Mouse (Mus musculus) hindbrain, embryonic 12.5 days (tissue): Measurements from ENCODE around the gene Bean1. TPM values are rescaled to one million over a fixed set of nuclear protein-coding genes. Genes with fewer than 3 reads are reported as not detected.

ENCODE experiments used
- ATAC-seq: fragments of 200-750 bp; cut with Nextera tagmentation; 2 replicates; pipeline ENCODE4 v1.8.0; 2017; ENCODE audit warnings: moderate TSS enrichment; ENCODE audit not compliant: low FRiP score
- H3K27ac ChIP-seq: fragments of 300-500 bp; sonication (generic); 2 replicates; pipeline ENCODE4 v1.5.1; 2016; ENCODE audit warnings: mild to moderate bottlenecking
- H3K27me3 ChIP-seq: fragments of 300-500 bp; sonication (generic); 2 replicates; pipeline ENCODE4 v1.6.1; 2016; ENCODE audit warnings: mild to moderate bottlenecking
- H3K36me3 ChIP-seq: fragments of 300-500 bp; sonication (generic); 2 replicates; pipeline ENCODE4 v1.6.1; 2016; ENCODE audit warnings: mild to moderate bottlenecking
- H3K4me1 ChIP-seq: fragments of 300-500 bp; sonication (generic); 2 replicates; pipeline ENCODE4 v1.6.1; 2016
- H3K4me2 ChIP-seq: fragments of 300-500 bp; sonication (generic); replicated peaks from 2 replicates; pipeline ENCODE4 v1.6.1; 2016; ENCODE audit warnings: mild to moderate bottlenecking
- H3K4me3 ChIP-seq: fragments of 300-500 bp; sonication (generic); 2 replicates; pipeline ENCODE4 v1.5.1; 2016; ENCODE audit warnings: mild to moderate bottlenecking
- H3K9ac ChIP-seq: fragments of 300-500 bp; sonication (generic); 2 replicates; pipeline ENCODE4 v1.6.1; 2016; ENCODE audit warnings: mild to moderate bottlenecking, moderate library complexity
- H3K9me3 ChIP-seq: fragments of 300-500 bp; sonication (generic); replicated peaks from 2 replicates; pipeline ENCODE4 v1.6.1; 2016; ENCODE audit warnings: mild to moderate bottlenecking
- WGBS: fragments of 180-500 bp; shearing (Covaris S2); methylation state at CpG from one replicate; pipeline ENCODE4 v1.1.7; 2016; 5-methylcytosine and 5-hydroxymethylcytosine counted together
- polyA plus RNA-seq: library from polyadenylated mRNA; unstranded; fragments of >200 nt; fragmentation: Nextera tagmentation; extraction: Ambion mirVana; gene quantifications from 2 replicates; pipeline ENCODE4 v1.2.1, GENCODE M21; 2016

Gene Bean1
- polyA plus RNA-seq, 1 experiment from 2014 or later, result 2.6 TPM

DNA sequence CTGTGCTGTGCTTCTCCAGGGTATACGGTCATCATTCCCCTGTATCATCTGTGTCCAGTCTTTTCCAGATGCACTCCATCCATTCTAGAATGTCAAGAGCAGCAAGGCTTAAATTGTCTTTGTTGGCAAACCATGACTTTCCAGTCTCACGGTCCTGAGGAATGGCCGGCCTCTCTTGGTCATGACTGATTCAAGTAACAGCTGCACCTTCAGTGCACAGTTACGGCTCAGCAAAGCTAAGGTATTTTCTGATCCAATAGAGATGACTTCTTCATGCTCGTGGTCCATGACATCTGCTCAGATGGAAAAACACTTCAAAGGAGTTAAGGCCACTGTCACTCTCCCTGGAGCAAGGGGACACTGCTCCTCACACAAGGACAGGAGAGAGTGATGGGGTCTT lies 56.8 kb downstream of the Bean1 start:
- Histone ChIP-seq H3K36me3 (peaks cover 82% of the 10 kb centered on the region), H3K4me2 (no peak overlapping the region), H3K27ac (no peak overlapping the region), H3K27me3 (no peaks in the 10 kb centered on the region), H3K4me3 (no peak overlapping the region), H3K4me1 (no peaks in the 10 kb centered on the region), H3K9me3 (0 out of 2 replicates have a peak, but pooled peaks cover 2% of the 10 kb centered on the region), H3K9ac (no peak overlapping the region)
- ATAC-seq, result no peak
- 92% methylated on average over 5 of the region's 5 CpGs for WGBS

DNA sequence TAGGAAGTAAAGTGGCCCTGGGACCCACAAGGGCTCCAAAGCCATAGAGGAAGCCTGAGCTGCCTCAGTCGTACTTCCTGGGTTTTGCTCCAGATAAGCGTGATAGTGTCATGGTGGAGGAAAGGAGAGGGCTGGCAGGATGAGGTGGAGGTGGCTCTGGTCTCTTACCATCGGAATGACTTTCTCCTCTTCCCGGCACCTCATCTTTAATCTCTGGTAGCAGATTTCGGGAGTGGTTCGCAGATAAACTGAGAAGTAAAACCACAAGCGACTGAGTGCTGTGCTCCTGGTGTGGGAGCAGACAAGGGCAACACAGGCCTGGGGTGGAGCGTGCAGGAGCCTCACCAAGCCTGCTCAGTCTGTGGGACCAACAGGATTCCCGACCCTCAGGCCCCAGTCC lies 60.1 kb downstream of the Bean1 start:
- no peak overlapping the region for H3K9ac ChIP-seq
- H3K4me3 ChIP-seq, result no peak overlapping the region
- no peaks in the 10 kb centered on the region for H3K4me1 ChIP-seq
- H3K9me3 ChIP-seq, result no peaks in the 10 kb centered on the region
- WGBS, result 89% methylated on average over 9 of the region's 9 CpGs
- H3K4me2 ChIP-seq, result no peak overlapping the region
- H3K36me3 ChIP-seq, result peaks cover 94% of the 10 kb centered on the region
- no peak for ATAC-seq
- H3K27ac ChIP-seq, result no peak overlapping the region
- no peaks in the 10 kb centered on the region for H3K27me3 ChIP-seq

- H3K4me2 ChIP-seq, result no peak overlapping the region
- no peak for ATAC-seq
- H3K27ac ChIP-seq, result no peak overlapping the region
- WGBS, result 93% methylated on average over 4 of the region's 4 CpGs
- no peak overlapping the region for H3K4me3 ChIP-seq
- no peaks in the 10 kb centered on the region for H3K27me3 ChIP-seq
- no peak overlapping the region for H3K9ac ChIP-seq
- no peaks in the 10 kb centered on the region for H3K4me1 ChIP-seq
- no peaks in the 10 kb centered on the region for H3K9me3 ChIP-seq
- peaks cover 93% of the 10 kb centered on the region for H3K36me3 ChIP-seq
Observed at GRCm38 (mm10) chr8:104232039-104232438, 61.8 kb downstream of the Bean1 start.

GRCm38 (mm10) chr8:104232919-104233318 lies 62.7 kb downstream of the Bean1 start:
- no peak overlapping the region for H3K27ac ChIP-seq
- H3K4me3 ChIP-seq, result no peak overlapping the region
- no peak for ATAC-seq
- H3K27me3 ChIP-seq, result no peaks in the 10 kb centered on the region
- no peaks in the 10 kb centered on the region for H3K4me1 ChIP-seq
- peaks cover 93% of the 10 kb centered on the region for H3K36me3 ChIP-seq
- WGBS, result 93% methylated on average over 5 of the region's 5 CpGs
- no peak overlapping the region for H3K9ac ChIP-seq
- no peak overlapping the region for H3K4me2 ChIP-seq
- H3K9me3 ChIP-seq, result no peaks in the 10 kb centered on the region

GRCm38 (mm10) chr8:104234573-104234972 lies 64.3 kb downstream of the Bean1 start:
- Histone ChIP-seq H3K27ac (no peak overlapping the region), H3K36me3 (peaks cover 94% of the 10 kb centered on the region), H3K9me3 (no peaks in the 10 kb centered on the region), H3K9ac (no peak overlapping the region), H3K4me2 (no peak overlapping the region), H3K27me3 (no peaks in the 10 kb centered on the region), H3K4me1 (no peaks in the 10 kb centered on the region), H3K4me3 (no peak overlapping the region)
- 49% methylated on average over 6 of the region's 6 CpGs for WGBS
- 0 out of 2 replicates have a peak, but pooled peaks have one; percentile 48 for ATAC-seq

DNA sequence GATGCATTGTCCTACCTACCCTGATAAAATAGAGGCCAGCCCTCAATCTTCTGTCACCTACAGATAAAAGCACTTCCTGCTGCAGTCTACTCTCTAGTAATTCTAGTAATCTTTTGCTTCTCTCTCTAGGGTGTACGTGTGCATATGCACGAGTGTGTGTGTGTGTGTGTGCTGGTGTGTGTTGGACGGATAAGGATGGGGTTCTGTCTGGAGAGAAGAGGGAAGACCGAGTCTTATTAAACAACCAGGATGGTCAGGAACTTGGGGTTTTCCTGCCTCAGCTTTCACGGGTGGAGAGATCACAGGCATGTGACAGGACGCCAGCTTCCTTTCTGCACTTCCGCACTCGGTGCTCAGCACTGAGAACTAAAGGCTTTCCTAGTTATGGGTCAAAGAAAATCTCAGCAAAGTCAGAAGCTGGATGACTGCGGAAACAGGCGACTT lies 69.2 kb downstream of the Bean1 start:
- Histone ChIP-seq H3K4me3 (no peak overlapping the region), H3K27ac (no peak overlapping the region), H3K36me3 (peaks cover 92% of the 10 kb centered on the region), H3K9ac (no peak overlapping the region), H3K9me3 (no peaks in the 10 kb centered on the region), H3K4me2 (no peak overlapping the region), H3K4me1 (no peaks in the 10 kb centered on the region), H3K27me3 (no peaks in the 10 kb centered on the region)
- ATAC-seq, result no peak
- WGBS, result 90% methylated on average over 10 of the region's 10 CpGs

GRCm38 (mm10) chr8:104242038-104242644 lies 71.9 kb downstream of the Bean1 start:
- Histone ChIP-seq H3K27ac (no peak overlapping the region), H3K27me3 (no peaks in the 10 kb centered on the region), H3K4me1 (peaks cover 6% of the 10 kb centered on the region), H3K9ac (no peak overlapping the region), H3K4me3 (no peak overlapping the region), H3K4me2 (no peak overlapping the region), H3K36me3 (peaks cover 73% of the 10 kb centered on the region), H3K9me3 (no peaks in the 10 kb centered on the region)
- no peak for ATAC-seq
- 87% methylated on average over 12 of the region's 12 CpGs for WGBS

DNA sequence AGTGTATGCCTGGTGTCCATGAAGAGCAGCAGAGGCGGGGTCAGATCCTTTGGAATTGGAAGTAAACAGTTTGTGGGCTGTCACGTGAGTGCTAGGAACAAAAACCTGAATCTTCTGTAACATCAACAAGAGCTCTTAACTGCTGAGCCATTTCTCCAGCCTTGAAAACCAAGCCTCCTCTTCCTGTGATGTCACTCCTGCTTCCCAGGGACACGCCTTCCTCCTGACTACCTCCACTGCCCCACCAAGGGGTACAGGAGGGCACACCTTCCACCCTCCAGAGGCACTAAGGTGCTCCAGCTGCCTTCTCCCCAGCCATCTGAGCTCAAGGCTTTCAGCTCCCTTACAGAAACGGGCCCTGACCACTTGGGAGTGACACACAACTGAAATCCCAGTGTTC lies 76.4 kb downstream of the Bean1 start:
- Histone ChIP-seq H3K4me1 (peaks cover 21% of the 10 kb centered on the region), H3K4me2 (no peak overlapping the region), H3K36me3 (peaks cover 29% of the 10 kb centered on the region), H3K27me3 (no peaks in the 10 kb centered on the region), H3K27ac (no peak overlapping the region), H3K9me3 (no peaks in the 10 kb centered on the region), H3K9ac (no peak overlapping the region; the same call in 1 of the 2 replicates), H3K4me3 (no peak overlapping the region)
- WGBS, result 81% methylated on average over 4 of the region's 4 CpGs
- no peak for ATAC-seq

- peaks cover 23% of the 10 kb centered on the region for H3K4me1 ChIP-seq
- no peaks in the 10 kb centered on the region for H3K27me3 ChIP-seq
- H3K4me3 ChIP-seq, result peak overlapping the region; percentile 85
- WGBS, result 73% methylated on average over 22 of the region's 22 CpGs
- peak overlapping the region; percentile 82 for H3K4me2 ChIP-seq
- H3K9me3 ChIP-seq, result no peaks in the 10 kb centered on the region
- ATAC-seq, result no peak
- peaks cover 22% of the 10 kb centered on the region for H3K36me3 ChIP-seq
- no peak overlapping the region for H3K27ac ChIP-seq
- peak overlapping the region; percentile 89 for H3K9ac ChIP-seq
Observed at GRCm38 (mm10) chr8:104247054-104247907, 77.0 kb downstream of the Bean1 start.

GRCm38 (mm10) chr8:104247908-104248275 lies 77.7 kb downstream of the Bean1 start:
- H3K36me3 ChIP-seq, result peaks cover 16% of the 10 kb centered on the region

DNA sequence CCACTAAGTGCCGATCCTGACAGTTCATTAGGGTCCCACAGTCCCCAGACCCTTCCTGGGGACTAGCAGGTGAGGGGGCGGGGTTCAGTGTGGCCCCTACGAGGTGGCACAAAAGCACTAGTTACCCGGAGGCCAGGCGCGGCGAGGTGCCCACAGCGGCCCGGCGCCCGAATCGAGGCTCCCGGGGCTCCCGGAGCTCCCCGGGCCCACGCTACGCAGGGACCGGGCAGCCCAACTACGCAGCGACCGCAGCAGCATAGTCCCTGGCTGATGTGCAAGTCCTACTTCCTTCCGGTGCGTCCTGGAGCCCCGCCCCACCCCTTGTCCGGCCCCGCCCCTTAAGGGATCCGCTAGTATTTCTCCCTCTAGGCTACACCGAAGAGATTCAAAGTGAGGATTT lies 78.0 kb downstream of the Bean1 start, which contains the start of gene Tk2:
TSS of gene Tk2 (minus strand) at position 283 of the 400 bp plus-strand sequence.
- no peaks in the 10 kb centered on the region for H3K9me3 ChIP-seq
- H3K36me3 ChIP-seq, result peaks cover 13% of the 10 kb centered on the region
- ATAC-seq, result peak; percentile 92
- 0 out of 2 replicates have a peak within 1 kb of the TSS, but pooled peaks have one; percentile 4 for H3K27ac ChIP-seq
- under 1% methylated on average over 28 of the region's 28 CpGs for WGBS
- H3K4me2 ChIP-seq, result peak within 1 kb of the TSS; percentile 82
- peak within 1 kb of the TSS; percentile 89 for H3K9ac ChIP-seq
- peaks cover 23% of the 10 kb centered on the region for H3K4me1 ChIP-seq
- H3K27me3 ChIP-seq, result no peaks in the 10 kb centered on the region
- peak within 1 kb of the TSS; percentile 85 for H3K4me3 ChIP-seq

More at GRCm38 (mm10) chr8:104247908-104248275, 77.7 kb downstream of the Bean1 start:
- no peaks in the 10 kb centered on the region for H3K9me3 ChIP-seq
- H3K4me3 ChIP-seq, result peak overlapping the region; percentile 85
- H3K4me2 ChIP-seq, result peak overlapping the region; percentile 82
- H3K27me3 ChIP-seq, result no peaks in the 10 kb centered on the region
- peak; percentile 12 for ATAC-seq
- peaks cover 23% of the 10 kb centered on the region for H3K4me1 ChIP-seq
- no peak overlapping the region for H3K27ac ChIP-seq
- peak overlapping the region; percentile 89 for H3K9ac ChIP-seq
- WGBS, result 5% methylated on average over 11 of the region's 11 CpGs

DNA sequence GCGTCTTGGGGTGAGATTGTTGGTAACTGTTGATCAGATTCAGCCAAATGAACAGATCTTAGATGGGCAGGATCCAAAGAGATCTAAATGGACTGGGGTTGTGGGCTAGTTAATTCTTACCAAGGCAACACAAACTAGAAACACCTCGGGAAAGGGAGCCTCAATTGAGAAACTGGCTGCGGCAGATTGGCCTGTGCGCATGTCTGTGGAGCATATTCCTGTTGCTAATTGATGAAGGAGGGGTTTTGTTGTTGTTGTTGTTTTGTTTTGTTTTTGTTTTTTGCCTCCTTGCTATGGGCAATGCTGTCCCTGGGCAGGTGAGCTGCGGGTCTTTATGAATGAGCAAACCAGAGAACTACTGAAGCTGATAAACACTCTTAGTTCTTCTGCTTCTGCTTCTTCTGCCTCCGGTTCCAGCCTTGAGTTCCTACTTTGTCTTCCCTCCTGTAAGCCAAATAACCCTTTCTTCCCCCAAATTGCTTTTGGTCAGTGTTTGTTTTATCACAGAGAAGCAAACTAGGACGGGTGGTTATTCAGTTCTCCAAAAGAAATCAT lies 79.3 kb downstream of the Bean1 start:
- no peak overlapping the region for H3K4me3 ChIP-seq
- H3K4me1 ChIP-seq, result peaks cover 23% of the 10 kb centered on the region
- H3K27ac ChIP-seq, result no peak overlapping the region
- no peak overlapping the region for H3K9ac ChIP-seq
- 85% methylated on average over 7 of the region's 7 CpGs for WGBS
- peaks cover 6% of the 10 kb centered on the region; the same call in 1 of the 2 replicates for H3K36me3 ChIP-seq
- ATAC-seq, result no peak
- no peaks in the 10 kb centered on the region for H3K9me3 ChIP-seq
- H3K4me2 ChIP-seq, result no peak overlapping the region
- H3K27me3 ChIP-seq, result no peaks in the 10 kb centered on the region
